Mouse (Mus musculus): ENCODE results near the gene Dnah7b. TPM values are rescaled to one million over a fixed set of nuclear protein-coding genes. Genes with fewer than 3 reads are reported as not detected.
"Not testable (repeated sequence)": the region's sequence is repeated elsewhere in the genome, so short reads cannot be mapped to it uniquely, and the experiment has no call there.

The Dnah7b gene
- 1 to 10 TPM; 1.6 to 1.8 TPM for total RNA-seq (2021)
- long read RNA-seq, experiment 1: 0 reads
- long read RNA-seq, experiment 2: 0 reads

DNA sequence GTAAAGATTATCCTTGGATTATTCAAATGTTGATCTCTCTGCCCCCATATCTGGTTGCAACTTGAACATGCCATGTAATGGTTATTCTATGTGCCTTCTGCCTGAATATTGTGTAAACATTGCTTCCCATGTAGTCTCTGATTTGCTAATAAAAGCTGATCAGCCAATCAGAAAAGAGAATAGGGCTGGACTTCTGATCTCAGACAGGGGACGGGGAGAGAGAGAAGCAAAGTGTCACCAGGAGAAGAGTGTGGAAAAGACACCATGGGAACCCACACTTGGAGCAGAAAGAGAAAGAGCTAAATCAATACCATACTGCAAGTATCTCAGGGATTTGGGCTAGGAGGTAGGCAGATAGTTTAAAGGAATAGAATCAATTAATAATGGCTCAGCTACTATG is at the start of gene Dnah7b:
TSS of gene Dnah7b (plus strand) at position 301 of the 400 bp plus-strand sequence.
- intact Hi-C loops (cut with DNase I): loop anchor here (5.0 kb wide), 1 partner anchor 351 kb away; no protein-coding TSS in a partner anchor
- DNase-seq (ENCODE audit: low spot score in 2 of 2): no peak

DNA sequence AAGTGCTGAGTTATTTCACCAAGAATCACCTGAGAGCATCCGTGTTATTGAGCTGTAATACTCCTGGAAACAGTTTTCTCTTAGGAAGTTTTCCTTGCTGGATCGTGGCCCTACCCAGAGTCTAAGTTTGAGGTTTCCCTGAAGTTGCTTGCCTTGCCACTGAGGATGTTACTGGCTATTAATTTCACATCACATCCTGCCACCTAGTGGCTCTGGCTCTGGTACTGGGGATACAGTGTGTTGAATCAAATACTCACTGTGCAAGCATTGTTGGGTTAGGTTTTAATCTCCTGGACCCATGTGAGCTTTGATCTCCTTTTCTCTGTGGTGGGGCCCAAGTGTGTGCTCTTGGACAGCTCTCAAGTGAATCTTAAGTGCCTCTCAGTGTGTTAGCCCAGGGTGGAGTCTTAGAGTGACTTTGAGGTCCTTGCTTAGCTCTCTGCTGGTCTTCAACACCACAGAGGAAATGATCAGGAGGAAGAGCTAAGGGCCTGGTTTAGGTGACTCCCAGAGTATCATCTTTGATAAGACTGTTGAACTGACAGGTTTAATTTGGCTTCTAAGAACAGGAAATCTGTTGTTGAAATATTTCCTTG is 47.6 kb upstream of the Dnah7b start:
- intact Hi-C loops (cut with DNase I): loop anchor here (2.0 kb wide), 1 partner anchor 194 kb away; no protein-coding TSS in a partner anchor
- DNase-seq (ENCODE audit: low spot score in 2 of 2): peak; percentile 41 to 62

DNA sequence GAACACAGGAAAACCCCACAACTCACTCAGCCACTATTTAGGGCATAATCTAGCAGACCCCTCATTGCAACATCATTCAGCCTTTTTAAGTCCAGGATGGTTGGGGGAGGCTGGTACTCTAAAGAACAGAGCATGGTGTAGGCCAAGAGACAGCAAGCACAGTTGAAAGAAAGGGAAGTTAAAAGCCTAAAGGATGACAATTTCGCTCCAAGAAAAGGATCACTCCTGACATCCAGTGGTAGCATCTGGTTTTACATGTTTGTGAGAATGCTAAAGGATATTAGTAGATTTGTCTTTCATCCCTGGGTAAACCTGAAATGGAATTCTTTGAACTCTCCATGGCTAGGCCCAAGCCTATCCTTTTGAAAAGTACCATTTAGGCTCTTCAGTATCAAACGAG is 43.9 kb upstream of the Dnah7b start:
- intact Hi-C loops (cut with DNase I): no loop called here
- peak; percentile 45 to 72 for DNase-seq (ENCODE audit: low spot score in 2 of 2)

DNA sequence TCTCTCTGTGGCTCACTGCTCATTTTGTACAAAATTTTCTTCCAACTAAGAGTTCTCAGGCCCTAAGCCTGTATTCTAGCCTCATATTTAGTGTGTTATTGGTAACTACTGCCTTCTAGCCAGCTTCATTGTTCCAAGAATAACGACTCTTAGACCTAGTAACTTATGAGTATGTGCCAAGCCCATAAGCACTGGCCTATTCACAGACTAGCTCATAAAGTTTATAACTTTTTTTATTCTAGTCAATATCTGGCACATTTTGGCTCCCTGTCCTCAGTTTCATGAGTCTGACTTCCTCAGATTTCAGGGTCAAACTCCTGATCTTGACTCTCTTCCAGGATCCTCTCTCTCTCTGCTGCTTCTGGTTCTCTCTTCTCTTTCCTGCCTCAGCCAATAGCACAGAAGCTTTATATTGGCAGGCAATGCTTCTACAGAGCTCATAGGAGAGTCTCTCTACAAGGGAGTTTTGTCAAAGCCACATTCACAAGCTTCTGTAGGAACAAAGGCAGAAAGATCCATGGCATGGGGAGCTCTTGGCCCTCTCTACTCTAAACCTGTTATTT is 34.0 kb upstream of the Dnah7b start:
- intact Hi-C loops (cut with DNase I): no loop called here
- no peak for DNase-seq (ENCODE audit: low spot score in 2 of 2)

DNA sequence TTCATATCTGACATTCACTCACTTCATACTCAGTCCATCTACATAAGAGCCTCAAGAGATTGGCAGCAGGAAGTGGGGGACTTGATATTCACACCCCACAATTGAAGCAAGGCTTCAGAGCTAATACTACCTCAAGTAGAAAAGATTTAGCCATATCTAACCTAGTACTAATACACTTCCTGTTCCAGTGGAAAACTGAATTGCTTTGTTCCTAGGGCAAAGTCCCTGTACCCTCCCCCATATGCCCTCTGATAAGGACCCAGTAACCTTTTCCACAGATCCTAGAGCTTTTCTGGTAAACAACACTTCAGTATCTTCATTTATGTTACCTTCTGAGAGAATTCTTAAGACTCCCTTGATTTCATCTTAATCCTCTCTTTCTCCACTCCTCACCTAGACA is 17.9 kb upstream of the Dnah7b start:
- intact Hi-C loops (cut with DNase I): no loop called here

DNA sequence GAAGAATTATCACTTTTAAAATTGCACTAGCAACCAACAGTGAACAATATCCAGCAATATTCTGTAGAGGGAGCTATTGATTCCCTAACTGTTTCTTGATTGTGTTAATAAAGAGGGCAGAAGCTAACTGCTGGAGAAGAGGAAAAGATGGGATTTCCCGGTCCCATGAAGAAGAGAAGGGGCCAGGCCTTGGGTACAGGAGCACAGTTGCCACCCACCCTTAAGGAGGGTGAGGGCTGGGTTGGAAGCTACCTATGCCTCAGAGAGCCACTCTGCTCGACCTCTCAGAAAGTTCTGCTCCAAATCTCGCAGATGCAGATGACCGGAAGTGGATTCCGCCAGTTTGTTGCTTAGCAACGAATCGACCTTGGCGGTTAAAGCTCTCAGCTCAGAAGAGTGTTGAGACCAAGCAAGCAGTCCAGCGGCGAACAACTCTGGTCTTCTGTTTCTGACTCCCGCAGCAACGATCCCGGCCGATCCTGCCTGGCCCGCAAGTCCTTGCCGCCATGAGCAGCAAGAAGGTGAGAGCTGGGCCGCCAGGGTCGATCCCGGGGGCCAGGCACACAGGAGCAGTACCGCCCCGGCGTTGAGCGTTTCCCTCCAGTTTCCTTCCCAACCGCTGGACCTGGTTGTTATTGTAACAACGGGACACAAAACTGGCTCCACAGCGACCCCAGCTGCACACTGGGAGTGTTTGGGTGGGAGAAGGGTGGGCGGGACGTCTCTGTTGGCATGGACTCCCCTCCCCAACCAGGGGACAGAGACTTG is 553 bp downstream of the Dnah7b start:
- peak; percentile 15 to 25 for DNase-seq (ENCODE audit: low spot score in 2 of 2)
- intact Hi-C loops (cut with DNase I): loop anchor here (5.0 kb wide), 1 partner anchor 351 kb away; no protein-coding TSS in a partner anchor

More for the DNA sequence above, 17.9 kb upstream of the Dnah7b start:
- DNase-seq (ENCODE audit: low spot score in 2 of 2): no peak

DNA sequence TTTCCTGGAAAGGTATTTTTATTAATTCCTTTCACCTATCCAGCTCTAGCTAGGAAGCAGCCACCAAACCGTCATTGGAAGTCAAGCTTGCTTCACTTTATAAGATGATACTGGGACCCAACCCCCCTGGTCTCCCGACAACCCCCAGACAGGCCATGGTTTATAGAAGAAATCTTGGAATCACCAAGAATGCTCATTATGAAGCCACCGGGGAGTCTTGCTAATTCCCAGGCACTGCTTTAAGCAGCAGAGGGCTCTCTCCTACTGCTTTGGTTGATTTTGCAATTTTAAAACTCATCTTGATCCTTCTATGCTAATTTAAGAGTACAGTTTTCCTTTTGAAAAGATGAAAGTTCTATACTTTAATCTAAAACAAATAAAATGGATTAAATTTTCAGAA is 2.7 kb downstream of the Dnah7b start:
- DNase-seq (ENCODE audit: low spot score in 2 of 2): peak in 1 of 2 experiments; percentile 6
- intact Hi-C loops (cut with DNase I): loop anchor here (5.0 kb wide), 1 partner anchor 349 kb away; no protein-coding TSS in a partner anchor

DNA sequence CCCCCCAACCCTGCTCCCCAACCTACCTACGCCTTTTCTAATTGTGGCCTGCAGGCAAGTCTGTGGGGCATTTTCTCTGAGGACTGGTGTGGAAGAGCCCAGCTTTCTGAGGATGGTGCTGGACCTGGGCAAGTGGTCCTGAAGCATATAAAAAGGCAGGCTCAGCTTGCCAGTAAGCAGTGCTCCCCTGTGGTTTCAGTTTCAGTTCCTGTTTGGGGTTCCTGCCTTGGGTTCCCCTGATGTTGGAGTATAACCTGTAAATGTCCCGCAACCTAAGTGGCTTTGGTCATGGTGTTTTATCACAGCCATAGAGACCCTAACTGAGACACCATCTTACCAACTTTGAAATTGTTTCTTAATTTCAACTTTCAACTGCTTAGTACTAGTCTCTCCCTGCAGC is 11.8 kb downstream of the Dnah7b start:
- DNase-seq (ENCODE audit: low spot score in 2 of 2): no peak
- intact Hi-C loops (cut with DNase I): no loop called here

DNA sequence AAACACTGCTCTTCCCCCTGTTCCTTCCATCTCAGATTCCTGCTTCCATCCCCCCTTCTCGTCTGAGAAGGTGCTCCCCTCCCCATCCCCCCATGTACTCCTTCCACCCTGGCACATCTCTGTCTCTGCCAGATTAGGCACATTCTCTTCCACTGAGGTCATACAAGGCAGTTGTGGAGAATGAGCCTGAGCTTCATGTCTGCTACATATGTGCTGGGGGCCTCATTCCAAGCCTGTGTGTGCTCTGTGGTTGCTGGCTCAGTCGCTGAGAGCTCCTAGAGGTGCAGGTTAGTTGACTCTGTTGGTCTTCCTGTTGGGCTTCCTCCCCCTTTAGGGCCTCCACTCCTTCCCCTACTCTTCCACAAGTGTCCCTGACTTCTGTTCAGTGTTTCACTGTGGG is 34.4 kb downstream of the Dnah7b start:
- intact Hi-C loops (cut with DNase I): no loop called here
- DNase-seq (ENCODE audit: low spot score in 2 of 2): no peak

DNA sequence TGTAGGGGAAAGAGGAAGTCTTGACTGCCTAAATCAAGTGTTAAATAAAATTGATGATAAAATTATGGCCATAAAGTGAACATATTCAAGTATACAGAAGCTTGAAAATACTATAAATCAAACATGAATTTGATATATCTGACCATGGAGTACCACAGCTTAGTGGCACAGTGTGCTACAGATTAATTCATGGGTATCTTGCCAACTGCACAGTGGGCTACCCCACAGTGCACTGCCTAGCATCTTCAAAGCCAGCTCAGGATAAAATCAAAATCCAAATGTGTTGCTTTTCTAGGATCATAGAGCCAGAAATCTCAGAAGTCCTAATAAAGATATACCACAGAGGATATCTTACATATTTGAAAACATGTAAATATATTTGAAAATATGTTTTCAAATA is 46.5 kb downstream of the Dnah7b start:
- DNase-seq (ENCODE audit: low spot score in 2 of 2); intact Hi-C loops (cut with DNase I): not testable (repeated sequence)

DNA sequence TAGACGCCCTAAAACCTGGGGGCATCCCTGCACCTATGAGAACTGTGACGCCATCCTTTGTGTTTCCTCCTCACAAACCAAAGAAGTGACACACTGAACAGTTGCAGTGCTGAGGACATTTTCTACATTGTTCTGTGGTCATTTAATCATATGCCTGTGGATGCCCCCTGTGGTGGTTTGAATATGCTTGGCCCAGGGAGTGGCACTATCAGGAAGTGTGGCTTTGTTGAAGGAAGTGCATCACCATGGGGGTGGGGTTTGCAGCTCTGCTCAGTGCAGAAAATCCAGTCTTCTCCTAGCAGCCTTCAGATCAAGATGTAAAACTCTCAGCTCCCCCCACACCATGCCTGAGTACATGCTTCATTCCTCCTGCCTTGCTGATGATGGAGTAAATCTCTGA is 51.1 kb downstream of the Dnah7b start:
- intact Hi-C loops (cut with DNase I); DNase-seq (ENCODE audit: low spot score in 2 of 2): not testable (repeated sequence)

DNA sequence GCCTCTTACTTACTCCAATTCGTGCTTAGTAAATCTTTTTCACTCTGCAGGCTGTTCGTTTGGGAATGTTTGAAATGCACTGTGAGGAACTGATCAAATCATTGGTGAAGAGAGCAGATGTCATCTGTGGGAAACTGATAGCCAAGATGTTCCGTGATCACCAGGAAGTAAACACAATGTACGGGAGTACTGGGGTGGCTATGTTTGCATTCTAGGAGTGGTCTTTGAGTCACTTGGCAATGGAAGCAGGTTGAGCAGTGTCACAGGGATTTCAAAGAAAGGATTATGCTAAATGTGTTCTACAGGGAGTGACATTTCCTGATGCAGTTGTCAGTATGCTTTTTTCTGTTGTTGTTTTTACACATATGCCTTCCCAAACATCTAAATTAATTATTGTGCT is 61.9 kb downstream of the Dnah7b start:
- DNase-seq (ENCODE audit: low spot score in 2 of 2): no peak
- intact Hi-C loops (cut with DNase I): no loop called here

DNA sequence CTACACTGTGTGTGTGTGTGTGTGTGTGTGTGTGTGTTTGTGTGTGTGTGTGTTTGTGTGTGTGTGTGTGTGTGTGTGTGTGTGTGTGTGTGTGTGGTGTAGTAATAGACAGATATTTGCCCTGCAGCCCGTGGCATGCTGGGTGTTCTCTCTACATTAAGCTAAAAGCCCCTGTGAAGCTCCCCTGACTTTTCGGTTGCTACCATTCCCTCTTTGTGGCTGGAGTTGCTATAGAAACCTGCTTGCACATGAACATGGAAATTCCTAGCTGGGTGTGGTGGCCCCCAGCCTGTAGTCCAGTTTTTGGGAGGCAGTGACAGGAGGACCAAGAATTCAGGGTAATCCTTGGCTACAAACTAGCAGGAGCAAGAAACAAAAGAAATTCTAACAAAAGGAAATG is 130.7 kb downstream of the Dnah7b start:
- intact Hi-C loops (cut with DNase I); DNase-seq (ENCODE audit: low spot score in 2 of 2): not testable (repeated sequence)

DNA sequence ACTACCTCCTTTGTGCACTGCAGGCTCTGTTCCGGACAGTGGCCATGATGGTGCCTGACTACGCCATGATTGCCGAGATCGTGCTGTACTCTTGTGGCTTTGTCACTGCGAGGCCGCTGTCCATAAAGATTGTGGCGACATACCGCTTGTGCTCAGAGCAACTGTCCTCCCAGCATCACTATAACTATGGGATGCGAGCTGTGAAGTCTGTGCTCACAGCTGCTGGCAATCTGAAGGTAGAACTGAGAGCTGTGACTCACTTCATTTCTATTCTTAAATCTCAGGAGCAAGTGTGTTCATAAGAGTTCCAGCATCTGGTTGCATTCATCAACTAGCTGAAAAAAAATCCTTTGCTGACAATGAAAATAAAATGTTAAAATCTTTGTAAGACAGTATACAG is 135.1 kb downstream of the Dnah7b start:
- DNase-seq (ENCODE audit: low spot score in 2 of 2): peak in 1 of 2 experiments; percentile 1
- intact Hi-C loops (cut with DNase I): not testable (repeated sequence)

DNA sequence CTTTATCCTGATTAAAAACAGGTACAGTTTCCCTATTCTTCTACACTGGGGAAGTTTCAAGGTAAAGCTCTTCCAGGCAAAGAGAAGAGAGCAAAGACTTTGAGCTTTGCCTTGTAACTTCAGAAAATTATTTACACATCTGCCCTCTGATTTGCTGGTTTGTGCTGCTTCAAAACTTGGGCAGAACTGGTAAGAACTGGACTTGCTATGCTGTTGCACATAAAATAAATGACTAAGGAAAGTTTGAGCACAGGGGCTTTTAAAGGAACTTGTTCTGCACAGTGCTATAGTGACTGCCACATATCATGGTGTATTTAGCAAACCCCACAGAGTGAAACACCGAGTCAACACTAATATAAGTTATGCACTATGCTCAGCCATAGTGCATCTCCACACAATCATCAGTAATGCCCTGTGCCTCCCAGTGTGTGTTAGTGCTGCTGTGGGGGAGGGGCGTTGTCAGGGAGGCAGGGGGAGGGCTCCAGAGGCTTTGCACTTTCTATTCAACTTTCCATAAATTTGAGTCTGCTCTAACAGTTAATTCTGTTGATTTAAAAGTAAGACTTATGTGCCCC is 144.0 kb downstream of the Dnah7b start:
- intact Hi-C loops (cut with DNase I); DNase-seq (ENCODE audit: low spot score in 2 of 2): not testable (repeated sequence)

DNA sequence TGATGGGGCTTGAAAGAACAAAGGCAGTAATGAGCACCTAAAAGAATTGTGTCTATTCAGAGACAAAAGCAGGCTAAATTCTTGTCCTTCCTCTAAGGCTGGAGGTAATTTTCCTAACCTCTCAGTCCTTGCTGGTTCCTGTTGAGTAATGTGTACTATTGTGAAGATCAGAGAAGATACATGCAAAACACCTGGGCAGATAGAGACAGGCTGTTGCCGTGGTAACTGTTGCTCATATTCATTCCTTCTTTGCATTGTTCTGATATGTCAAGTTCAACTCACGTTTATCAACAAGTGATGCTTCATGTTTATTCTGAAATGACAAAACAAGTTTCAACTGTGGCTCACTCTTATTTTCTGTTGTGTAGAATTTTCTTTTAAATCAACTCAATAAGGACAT is 156.6 kb downstream of the Dnah7b start:
- DNase-seq (ENCODE audit: low spot score in 2 of 2); intact Hi-C loops (cut with DNase I): not testable (repeated sequence)

DNA sequence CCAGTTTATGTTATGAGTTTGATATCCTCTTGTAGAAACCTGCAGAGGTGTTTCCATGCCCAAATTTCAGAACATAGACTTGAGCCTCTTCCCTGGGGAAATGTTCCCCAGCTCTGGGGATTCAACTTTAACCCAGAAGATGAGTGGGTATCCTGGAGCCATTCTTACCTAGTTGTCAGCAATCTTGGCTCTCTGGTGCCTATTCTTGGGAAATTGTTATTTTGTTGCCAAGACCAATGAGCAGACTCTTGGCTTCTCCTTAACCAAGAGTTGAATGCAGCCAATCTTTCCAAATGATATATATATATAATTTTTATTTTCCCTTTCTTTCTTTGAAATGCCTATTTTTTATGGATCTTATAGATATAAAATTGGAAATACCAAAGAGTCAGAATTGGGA is 160.0 kb downstream of the Dnah7b start:
- DNase-seq (ENCODE audit: low spot score in 2 of 2); intact Hi-C loops (cut with DNase I): not testable (repeated sequence)

DNA sequence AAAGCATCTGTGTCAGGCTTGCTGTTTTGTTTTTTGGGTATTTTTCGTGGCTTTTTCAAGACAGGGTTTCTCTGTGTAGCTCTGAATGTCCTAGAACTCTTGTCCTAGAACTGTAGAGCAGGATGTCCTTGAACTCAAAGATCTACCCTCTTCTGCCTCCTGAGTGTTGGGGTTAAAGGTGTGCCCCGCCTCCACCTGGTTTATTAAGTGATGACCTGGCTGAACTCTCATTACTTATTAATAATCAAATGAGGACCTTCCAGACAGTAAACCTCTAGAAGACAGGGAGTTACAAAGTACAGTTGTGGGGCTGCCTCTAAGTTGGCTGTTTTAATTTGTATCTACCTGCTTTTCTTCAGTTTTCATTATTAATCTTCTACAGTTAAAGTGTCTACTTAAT is 202.7 kb downstream of the Dnah7b start:
- DNase-seq (ENCODE audit: low spot score in 2 of 2); intact Hi-C loops (cut with DNase I): not testable (repeated sequence)

DNA sequence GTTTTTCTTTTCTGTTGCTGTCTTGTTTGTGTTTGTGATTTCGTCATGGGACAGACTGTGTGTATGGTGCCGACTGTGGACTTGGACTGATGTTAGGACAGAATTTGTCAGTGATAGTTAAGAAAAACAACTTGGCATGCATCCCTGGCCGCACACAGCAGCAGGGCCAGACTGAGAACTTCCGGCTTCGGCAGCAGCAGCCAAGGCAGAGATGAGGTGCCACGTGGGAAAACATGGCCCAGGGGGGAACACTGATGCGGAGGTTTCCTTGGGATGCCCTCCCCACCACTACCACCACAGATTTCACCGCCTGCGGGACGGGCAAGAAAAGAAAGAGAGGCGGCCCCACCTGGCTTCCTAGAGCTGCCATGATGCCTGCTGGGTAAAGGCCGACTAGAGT is 205.8 kb downstream of the Dnah7b start:
- intact Hi-C loops (cut with DNase I): no loop called here

More for the DNA sequence above, 205.8 kb downstream of the Dnah7b start:
- DNase-seq (ENCODE audit: low spot score in 2 of 2): no peak

Measured in left cerebral cortex, postnatal 14 days (tissue).